Mouse (Mus musculus) neural tube, embryonic 13.5 days (tissue): ENCODE results near the gene Abcb10. TPM values are rescaled to one million over a fixed set of nuclear protein-coding genes. Genes with fewer than 3 reads are reported as not detected.
A peak's percentile ranks its signal among the peaks of the same experiment; 100 is the strongest.
"Not testable (repeated sequence)": the region's sequence is repeated elsewhere in the genome, so short reads cannot be mapped to it uniquely, and the experiment has no call there.

Source experiments
- ATAC-seq: fragments of 200-750 bp; cut with Nextera tagmentation; 2 replicates; pipeline ENCODE4 v1.8.0; 2017; ENCODE audit warnings: low read depth, mild to moderate bottlenecking, moderate TSS enrichment, moderate library complexity
- H3K27ac ChIP-seq: fragments of 300-500 bp; sonication (generic); replicated peaks from 2 replicates; pipeline ENCODE4 v1.5.1; 2015; ENCODE audit warnings: moderate library complexity, mild to moderate bottlenecking, inconsistent platforms
- H3K27me3 ChIP-seq: fragments of 300-500 bp; sonication (generic); 2 replicates; pipeline ENCODE4 v1.6.1; 2015; ENCODE audit warnings: mild to moderate bottlenecking, inconsistent platforms
- H3K36me3 ChIP-seq: fragments of 300-500 bp; sonication (generic); 2 replicates; pipeline ENCODE4 v1.6.1; 2015; ENCODE audit warnings: mild to moderate bottlenecking, inconsistent platforms
- H3K4me1 ChIP-seq: fragments of 300-500 bp; sonication (generic); replicated peaks from 2 replicates; pipeline ENCODE4 v1.6.1; 2015; ENCODE audit warnings: inconsistent platforms
- H3K4me2 ChIP-seq: fragments of 300-500 bp; sonication (generic); 2 replicates; pipeline ENCODE4 v1.6.1; 2015; ENCODE audit warnings: inconsistent platforms, mild to moderate bottlenecking, moderate library complexity
- H3K4me3 ChIP-seq: fragments of 300-500 bp; sonication (generic); 2 replicates; pipeline ENCODE4 v1.5.1; 2015; ENCODE audit warnings: mild to moderate bottlenecking, inconsistent platforms
- H3K9ac ChIP-seq: fragments of 300-500 bp; sonication (generic); 2 replicates; pipeline ENCODE4 v1.6.1; 2015; ENCODE audit warnings: moderate library complexity, mild to moderate bottlenecking, inconsistent platforms
- H3K9me3 ChIP-seq: fragments of 300-500 bp; sonication (generic); 2 replicates; pipeline ENCODE4 v1.6.1; 2016; ENCODE audit warnings: inconsistent platforms
- WGBS: fragments of 180-500 bp; shearing (Covaris S2); methylation state at CpG from one replicate; pipeline ENCODE4 v1.1.7; 2015; 5-methylcytosine and 5-hydroxymethylcytosine counted together
- polyA plus RNA-seq: library from polyadenylated mRNA; unstranded; fragments of >200 nt; fragmentation: Nextera tagmentation; extraction: Ambion mirVana; gene quantifications from 2 replicates; pipeline ENCODE4 v1.2.1, GENCODE M21; 2015

Gene Abcb10
- polyA plus RNA-seq, 1 experiment from 2014 or later, result 12.4 TPM

GRCm38 (mm10) chr8:123978166-123978838 is 4.6 kb downstream of the Abcb10 start:
- Histone ChIP-seq H3K36me3 (no peaks in the 10 kb centered on the region), H3K4me2 (no peak overlapping the region), H3K9ac (no peak overlapping the region), H3K27ac (no peak overlapping the region), H3K9me3 (no peaks in the 10 kb centered on the region), H3K4me3 (no peak overlapping the region), H3K27me3 (no peaks in the 10 kb centered on the region), H3K4me1 (peaks cover 28% of the 10 kb centered on the region)
- no peak for ATAC-seq
- 70% methylated on average over 14 of the region's 14 CpGs for WGBS

GRCm38 (mm10) chr8:123977499-123977898 is 5.4 kb downstream of the Abcb10 start:
- Histone ChIP-seq H3K36me3 (no peaks in the 10 kb centered on the region), H3K27ac (no peak overlapping the region), H3K9ac (no peak overlapping the region), H3K4me3 (no peak overlapping the region), H3K4me2 (no peak overlapping the region), H3K9me3 (no peaks in the 10 kb centered on the region), H3K4me1 (peaks cover 24% of the 10 kb centered on the region), H3K27me3 (no peaks in the 10 kb centered on the region)
- ATAC-seq, result no peak
- 89% methylated on average over 4 of the region's 4 CpGs for WGBS

- ATAC-seq, result no peak
- Histone ChIP-seq H3K36me3 (peaks cover 15% of the 10 kb centered on the region; the same call in 1 of the 2 replicates), H3K9ac (no peak overlapping the region), H3K27ac (no peak overlapping the region), H3K4me1 (no peaks in the 10 kb centered on the region), H3K27me3 (no peaks in the 10 kb centered on the region), H3K9me3 (no peaks in the 10 kb centered on the region), H3K4me2 (no peak overlapping the region), H3K4me3 (no peak overlapping the region)
- 74% methylated on average over 1 of the region's 1 CpGs for WGBS
Measured at GRCm38 (mm10) chr8:123973495-123973894, 9.4 kb downstream of the Abcb10 start.

- no peak for ATAC-seq
- H3K4me2 ChIP-seq, result no peak overlapping the region
- WGBS, result 78% methylated on average over 2 of the region's 2 CpGs
- peaks cover 48% of the 10 kb centered on the region for H3K36me3 ChIP-seq
- no peaks in the 10 kb centered on the region for H3K9me3 ChIP-seq
- no peak overlapping the region for H3K4me3 ChIP-seq
- no peak overlapping the region for H3K9ac ChIP-seq
- H3K27ac ChIP-seq, result no peak overlapping the region
- H3K4me1 ChIP-seq, result no peaks in the 10 kb centered on the region
- no peaks in the 10 kb centered on the region for H3K27me3 ChIP-seq
Measured at GRCm38 (mm10) chr8:123966896-123967295, 16.0 kb downstream of the Abcb10 start.

GRCm38 (mm10) chr8:123961371-123961770 is 21.6 kb downstream of the Abcb10 start:
- H3K9me3 ChIP-seq, result no peaks in the 10 kb centered on the region
- no peaks in the 10 kb centered on the region for H3K4me1 ChIP-seq
- no peak overlapping the region for H3K27ac ChIP-seq
- WGBS, result 80% methylated on average over 1 of the region's 1 CpGs
- H3K4me3 ChIP-seq, result no peak overlapping the region
- H3K9ac ChIP-seq, result no peak overlapping the region
- no peaks in the 10 kb centered on the region for H3K27me3 ChIP-seq
- H3K4me2 ChIP-seq, result no peak overlapping the region
- no peak for ATAC-seq
- H3K36me3 ChIP-seq, result peaks cover 75% of the 10 kb centered on the region

- peaks cover 74% of the 10 kb centered on the region for H3K36me3 ChIP-seq
- H3K4me3 ChIP-seq, H3K4me2 ChIP-seq, H3K9ac ChIP-seq, H3K27me3 ChIP-seq, H3K4me1 ChIP-seq, H3K27ac ChIP-seq, ATAC-seq, H3K9me3 ChIP-seq: not testable (repeated sequence)
- 84% methylated on average over 5 of the region's 5 CpGs for WGBS
Measured at GRCm38 (mm10) chr8:123960556-123960955, 22.4 kb downstream of the Abcb10 start.

GRCm38 (mm10) chr8:123960056-123960455 is 22.9 kb downstream of the Abcb10 start:
- H3K9me3 ChIP-seq, result no peaks in the 10 kb centered on the region
- WGBS, result 94% methylated on average over 9 of the region's 9 CpGs
- no peak overlapping the region for H3K4me3 ChIP-seq
- H3K27ac ChIP-seq, result no peak overlapping the region
- no peaks in the 10 kb centered on the region for H3K4me1 ChIP-seq
- no peak overlapping the region for H3K4me2 ChIP-seq
- no peak overlapping the region for H3K9ac ChIP-seq
- ATAC-seq, result no peak
- H3K27me3 ChIP-seq, result no peaks in the 10 kb centered on the region
- H3K36me3 ChIP-seq, result peaks cover 77% of the 10 kb centered on the region

- Histone ChIP-seq H3K27ac (no peak overlapping the region), H3K4me2 (no peak overlapping the region), H3K9ac (no peak overlapping the region), H3K4me1 (no peaks in the 10 kb centered on the region), H3K27me3 (no peaks in the 10 kb centered on the region), H3K4me3 (no peak overlapping the region), H3K36me3 (peaks cover 77% of the 10 kb centered on the region), H3K9me3 (no peaks in the 10 kb centered on the region)
- WGBS, result 92% methylated on average over 6 of the region's 6 CpGs
- no peak for ATAC-seq
Measured at GRCm38 (mm10) chr8:123959473-123959872, 23.4 kb downstream of the Abcb10 start.

GRCm38 (mm10) chr8:123958130-123958529 is 24.8 kb downstream of the Abcb10 start:
- 80% methylated on average over 17 of the region's 17 CpGs for WGBS
- Histone ChIP-seq H3K36me3 (peaks cover 79% of the 10 kb centered on the region), H3K27ac (no peak overlapping the region), H3K27me3 (no peaks in the 10 kb centered on the region), H3K9me3 (no peaks in the 10 kb centered on the region), H3K4me2 (no peak overlapping the region), H3K4me1 (no peaks in the 10 kb centered on the region), H3K9ac (no peak overlapping the region), H3K4me3 (no peak overlapping the region)
- no peak for ATAC-seq

GRCm38 (mm10) chr8:123954246-123954645 is 28.7 kb downstream of the Abcb10 start:
- WGBS, result 94% methylated on average over 8 of the region's 8 CpGs
- Histone ChIP-seq H3K9ac (no peak overlapping the region), H3K27ac (no peak overlapping the region), H3K4me3 (no peak overlapping the region), H3K9me3 (no peaks in the 10 kb centered on the region), H3K27me3 (no peaks in the 10 kb centered on the region), H3K36me3 (peaks cover 51% of the 10 kb centered on the region), H3K4me2 (no peak overlapping the region), H3K4me1 (peaks cover 8% of the 10 kb centered on the region)
- ATAC-seq, result no peak

GRCm38 (mm10) chr8:123953686-123954085 is 29.2 kb downstream of the Abcb10 start:
- no peak overlapping the region for H3K4me2 ChIP-seq
- WGBS, result 90% methylated on average over 8 of the region's 8 CpGs
- no peak overlapping the region for H3K27ac ChIP-seq
- no peaks in the 10 kb centered on the region for H3K9me3 ChIP-seq
- H3K36me3 ChIP-seq, result peaks cover 45% of the 10 kb centered on the region
- ATAC-seq, result no peak
- no peaks in the 10 kb centered on the region for H3K27me3 ChIP-seq
- H3K4me3 ChIP-seq, result no peak overlapping the region
- no peak overlapping the region for H3K9ac ChIP-seq
- peaks cover 8% of the 10 kb centered on the region for H3K4me1 ChIP-seq

GRCm38 (mm10) chr8:123950077-123950802 is 32.7 kb downstream of the Abcb10 start:
- peak overlapping the region; percentile 90; the same call in 1 of the 2 replicates for H3K27ac ChIP-seq
- ATAC-seq, result no peak
- peak overlapping the region; percentile 98 for H3K4me2 ChIP-seq
- WGBS, result 34% methylated on average over 10 of the region's 10 CpGs
- H3K36me3 ChIP-seq, result peaks cover 29% of the 10 kb centered on the region
- peak overlapping the region; percentile 77 for H3K4me3 ChIP-seq
- H3K27me3 ChIP-seq, result no peaks in the 10 kb centered on the region
- no peaks in the 10 kb centered on the region for H3K9me3 ChIP-seq
- H3K9ac ChIP-seq, result peak overlapping the region; percentile 91
- H3K4me1 ChIP-seq, result peaks cover 16% of the 10 kb centered on the region
